Mouse (Mus musculus): ENCODE results near the gene Gm16253. TPM values are rescaled to one million over a fixed set of nuclear protein-coding genes. Genes with fewer than 3 reads are reported as not detected.
A peak's percentile ranks its signal among the peaks of the same experiment; 100 is the strongest.

The Gm16253 gene
- polyA plus RNA-seq (2012; ENCODE audit: insufficient read depth, insufficient read length, missing spikeins) = not detected in 2 replicates

GRCm38 (mm10) chr3:96576690-96577541 lies at the start of gene Gm16253:
Gm16253 (plus strand) TSS chr3:96576984.
- Histone ChIP-seq H3K4me1 (ENCODE audit: control insufficient read depth, insufficient read depth, insufficient read length, low read length) (peaks cover 41% of the 10 kb centered on the region), H3K4me3 (ENCODE audit: insufficient read depth, low read depth, low read length) (peak within 1 kb of the TSS; percentile 37), H3K27ac (replicated peaks; ENCODE audit: low read depth, low read length) (peak within 1 kb of the TSS; percentile 100)

- Histone ChIP-seq H3K4me3 (ENCODE audit: insufficient read depth, low read depth, low read length) (no peak overlapping the region), H3K4me1 (ENCODE audit: control insufficient read depth, insufficient read depth, insufficient read length, low read length) (no peaks in the 10 kb centered on the region), H3K27ac (replicated peaks; ENCODE audit: low read depth, low read length) (no peak overlapping the region)
These were observed 48.3 kb upstream of the Gm16253 start for GRCm38 (mm10) chr3:96528506-96528905.

- H3K27ac ChIP-seq (replicated peaks; ENCODE audit: low read depth, low read length) = no peak overlapping the region
- H3K4me3 ChIP-seq (ENCODE audit: insufficient read depth, low read depth, low read length) = no peak overlapping the region
- H3K4me1 ChIP-seq (ENCODE audit: control insufficient read depth, insufficient read depth, insufficient read length, low read length) = no peaks in the 10 kb centered on the region
These were observed 44.7 kb upstream of the Gm16253 start for GRCm38 (mm10) chr3:96532050-96532449.

GRCm38 (mm10) chr3:96534300-96534699 lies 42.5 kb upstream of the Gm16253 start:
- Histone ChIP-seq H3K27ac (replicated peaks; ENCODE audit: low read depth, low read length) (no peak overlapping the region), H3K4me1 (ENCODE audit: control insufficient read depth, insufficient read depth, insufficient read length, low read length) (no peaks in the 10 kb centered on the region), H3K4me3 (ENCODE audit: insufficient read depth, low read depth, low read length) (no peak overlapping the region)

- Histone ChIP-seq H3K4me1 (ENCODE audit: control insufficient read depth, insufficient read depth, insufficient read length, low read length) (no peaks in the 10 kb centered on the region), H3K4me3 (ENCODE audit: insufficient read depth, low read depth, low read length) (no peak overlapping the region), H3K27ac (replicated peaks; ENCODE audit: low read depth, low read length) (no peak overlapping the region)
These were observed 37.5 kb upstream of the Gm16253 start for GRCm38 (mm10) chr3:96539316-96539715.

- no peaks in the 10 kb centered on the region for H3K4me1 ChIP-seq (ENCODE audit: control insufficient read depth, insufficient read depth, insufficient read length, low read length)
- H3K4me3 ChIP-seq (ENCODE audit: insufficient read depth, low read depth, low read length) = no peak overlapping the region
- H3K27ac ChIP-seq (replicated peaks; ENCODE audit: low read depth, low read length) = no peak overlapping the region
These were observed 36.0 kb upstream of the Gm16253 start for GRCm38 (mm10) chr3:96540740-96541139.

- Histone ChIP-seq H3K4me3 (ENCODE audit: insufficient read depth, low read depth, low read length) (no peak overlapping the region), H3K4me1 (ENCODE audit: control insufficient read depth, insufficient read depth, insufficient read length, low read length) (no peaks in the 10 kb centered on the region), H3K27ac (replicated peaks; ENCODE audit: low read depth, low read length) (no peak overlapping the region)
These were observed 35.3 kb upstream of the Gm16253 start for GRCm38 (mm10) chr3:96541328-96542078.

- H3K4me1 ChIP-seq (ENCODE audit: control insufficient read depth, insufficient read depth, insufficient read length, low read length) = no peaks in the 10 kb centered on the region
- no peak overlapping the region for H3K27ac ChIP-seq (replicated peaks; ENCODE audit: low read depth, low read length)
- H3K4me3 ChIP-seq (ENCODE audit: insufficient read depth, low read depth, low read length) = no peak overlapping the region
These were observed 34.2 kb upstream of the Gm16253 start for GRCm38 (mm10) chr3:96542554-96542953.

- Histone ChIP-seq H3K4me1 (ENCODE audit: control insufficient read depth, insufficient read depth, insufficient read length, low read length) (no peaks in the 10 kb centered on the region), H3K27ac (replicated peaks; ENCODE audit: low read depth, low read length) (no peak overlapping the region), H3K4me3 (ENCODE audit: insufficient read depth, low read depth, low read length) (no peak overlapping the region)
These were observed 33.4 kb upstream of the Gm16253 start for GRCm38 (mm10) chr3:96543345-96543744.

GRCm38 (mm10) chr3:96545565-96545964 lies 31.2 kb upstream of the Gm16253 start:
- Histone ChIP-seq H3K4me1 (ENCODE audit: control insufficient read depth, insufficient read depth, insufficient read length, low read length) (0 out of 2 replicates have a peak, but pooled peaks cover 2% of the 10 kb centered on the region), H3K4me3 (ENCODE audit: insufficient read depth, low read depth, low read length) (no peak overlapping the region), H3K27ac (replicated peaks; ENCODE audit: low read depth, low read length) (no peak overlapping the region)

GRCm38 (mm10) chr3:96546880-96547279 lies 29.9 kb upstream of the Gm16253 start:
- peaks cover 6% of the 10 kb centered on the region; the same call in 1 of the 2 replicates for H3K4me1 ChIP-seq (ENCODE audit: control insufficient read depth, insufficient read depth, insufficient read length, low read length)
- H3K4me3 ChIP-seq (ENCODE audit: insufficient read depth, low read depth, low read length) = no peak overlapping the region
- no peak overlapping the region for H3K27ac ChIP-seq (replicated peaks; ENCODE audit: low read depth, low read length)

- H3K27ac ChIP-seq (replicated peaks; ENCODE audit: low read depth, low read length) = no peak overlapping the region
- H3K4me1 ChIP-seq (ENCODE audit: control insufficient read depth, insufficient read depth, insufficient read length, low read length) = peaks cover 7% of the 10 kb centered on the region; the same call in 1 of the 2 replicates
- H3K4me3 ChIP-seq (ENCODE audit: insufficient read depth, low read depth, low read length) = no peak overlapping the region
These were observed 29.3 kb upstream of the Gm16253 start for GRCm38 (mm10) chr3:96547389-96547960.

GRCm38 (mm10) chr3:96548824-96549223 lies 28.0 kb upstream of the Gm16253 start:
- H3K4me1 ChIP-seq (ENCODE audit: control insufficient read depth, insufficient read depth, insufficient read length, low read length) = peaks cover 15% of the 10 kb centered on the region
- H3K27ac ChIP-seq (replicated peaks; ENCODE audit: low read depth, low read length) = no peak overlapping the region
- no peak overlapping the region for H3K4me3 ChIP-seq (ENCODE audit: insufficient read depth, low read depth, low read length)

GRCm38 (mm10) chr3:96549346-96549745 lies 27.4 kb upstream of the Gm16253 start:
- Histone ChIP-seq H3K4me3 (ENCODE audit: insufficient read depth, low read depth, low read length) (no peak overlapping the region), H3K4me1 (ENCODE audit: control insufficient read depth, insufficient read depth, insufficient read length, low read length) (peaks cover 21% of the 10 kb centered on the region), H3K27ac (replicated peaks; ENCODE audit: low read depth, low read length) (no peak overlapping the region)

GRCm38 (mm10) chr3:96551203-96551602 lies 25.6 kb upstream of the Gm16253 start:
- Histone ChIP-seq H3K27ac (replicated peaks; ENCODE audit: low read depth, low read length) (peak overlapping the region; percentile 93), H3K4me3 (ENCODE audit: insufficient read depth, low read depth, low read length) (no peak overlapping the region)

More at GRCm38 (mm10) chr3:96551203-96551602, 25.6 kb upstream of the Gm16253 start:
- peaks cover 25% of the 10 kb centered on the region for H3K4me1 ChIP-seq (ENCODE audit: control insufficient read depth, insufficient read depth, insufficient read length, low read length)
